Mouse (Mus musculus): Measurements from ENCODE around the gene Obscn.

DNA sequence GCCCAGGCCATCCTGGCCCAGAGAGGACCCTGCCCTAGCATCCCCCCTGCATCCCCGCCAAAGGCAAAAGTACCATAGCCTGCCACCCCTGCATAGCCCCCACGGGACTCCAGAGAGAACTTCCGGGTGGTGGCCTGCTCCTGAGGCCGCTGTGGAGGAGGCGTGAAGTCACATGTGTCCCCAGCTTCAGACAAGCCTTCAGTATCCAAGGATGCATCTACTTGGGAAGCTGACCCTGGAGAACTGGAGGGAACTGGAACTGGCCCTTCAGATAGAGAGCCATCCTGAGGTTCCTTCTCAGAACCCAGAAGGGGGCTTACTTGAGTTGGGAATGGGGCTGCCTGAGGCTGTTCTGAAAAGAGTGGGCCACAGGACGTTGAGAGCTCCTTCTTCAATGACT lies 136.4 kb downstream of the Obscn start:
- TF ChIP-seq POLR2A (IDR thresholded peaks at IDR 0.05; ENCODE audit: borderline replicate concordance, insufficient read depth, low read length), result no peak
- no peak for TF ChIP-seq CTCF (IDR thresholded peaks at IDR 0.05; ENCODE audit: borderline replicate concordance, insufficient read depth, low read depth, low read length)
